Mouse (Mus musculus) erythroblast, embryonic 14.5 days (primary cell): ENCODE data around the gene Nxnl1. TPM values are rescaled to one million over a fixed set of nuclear protein-coding genes. Genes with fewer than 3 reads are reported as not detected.

Experiments
- H3K27me3 ChIP-seq: 2 replicates; pipeline ENCODE4 v1.6.1; 2012; ENCODE audit warnings: inconsistent platforms; ENCODE audit not compliant: control insufficient read depth
- H3K36me3 ChIP-seq: 2 replicates; pipeline ENCODE4 v1.6.1; 2012; ENCODE audit warnings: mild to moderate bottlenecking, inconsistent platforms; ENCODE audit not compliant: control insufficient read depth
- H3K4me1 ChIP-seq: 2 replicates; pipeline ENCODE4 v1.6.1; 2012; ENCODE audit warnings: inconsistent platforms; ENCODE audit not compliant: control insufficient read depth
- H3K4me3 ChIP-seq: replicated peaks from 2 replicates; pipeline ENCODE3; 2012; ENCODE audit warnings: moderate library complexity, mild to moderate bottlenecking, inconsistent platforms
- H3K9me3 ChIP-seq: 2 replicates; pipeline ENCODE4 v1.6.1; 2012; ENCODE audit warnings: low read length, inconsistent platforms, mixed read lengths; ENCODE audit not compliant: control insufficient read depth
- GATA1 ChIP-seq: IDR thresholded peaks from 2 replicates; pipeline ENCODE4 v1.6.1; 2012; ENCODE audit warnings: low read length, inconsistent platforms, mixed read lengths
- TAL1 ChIP-seq: IDR thresholded peaks from 3 replicates; pipeline ENCODE4 v1.6.1; 2012; ENCODE audit warnings: low read length, inconsistent platforms, mixed read lengths
- polyA plus RNA-seq: library from polyadenylated mRNA; stranded (reverse); fragments of >175 nt; gene quantifications from 2 replicates; pipeline ENCODE4 v1.2.3, GENCODE M21; 2012

Nxnl1 gene
- polyA plus RNA-seq, 1 experiment: not detected

GRCm38 (mm10) chr8:71560765-71561164, 5.6 kb downstream of the Nxnl1 start:
- H3K36me3 ChIP-seq: no peaks in the 10 kb centered on the region
- H3K4me3 ChIP-seq: no peak overlapping the region
- H3K9me3 ChIP-seq: peaks cover 5% of the 10 kb centered on the region
- no peak for TF ChIP-seq TAL1
- no peak for TF ChIP-seq GATA1
- H3K27me3 ChIP-seq: peaks cover 63% of the 10 kb centered on the region
- H3K4me1 ChIP-seq: peaks cover 28% of the 10 kb centered on the region

DNA sequence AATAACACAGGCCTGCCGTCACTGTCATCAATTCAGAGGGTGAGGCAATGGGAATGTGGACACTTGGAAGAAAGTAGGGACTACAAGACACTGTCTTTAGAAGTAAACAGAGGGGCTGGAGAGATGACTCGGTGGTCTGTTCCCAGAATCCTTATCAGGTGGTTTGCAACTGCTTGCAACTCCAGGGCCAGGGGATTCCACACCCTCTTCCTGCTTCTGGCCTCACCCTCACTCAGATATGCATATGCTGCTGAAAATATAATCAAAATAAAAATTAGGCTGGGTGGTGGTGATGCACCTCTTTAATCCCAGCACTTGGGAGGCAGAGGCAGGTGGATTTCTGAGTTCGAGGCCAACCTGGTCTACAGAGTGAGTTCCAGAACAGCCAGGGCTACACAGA, 6.3 kb downstream of the Nxnl1 start:
- Histone ChIP-seq H3K9me3 (peaks cover 5% of the 10 kb centered on the region), H3K4me1 (peaks cover 30% of the 10 kb centered on the region), H3K4me3 (no peak overlapping the region), H3K27me3 (peaks cover 63% of the 10 kb centered on the region), H3K36me3 (no peaks in the 10 kb centered on the region)
- no peak for TF ChIP-seq GATA1
- no peak for TF ChIP-seq TAL1

DNA sequence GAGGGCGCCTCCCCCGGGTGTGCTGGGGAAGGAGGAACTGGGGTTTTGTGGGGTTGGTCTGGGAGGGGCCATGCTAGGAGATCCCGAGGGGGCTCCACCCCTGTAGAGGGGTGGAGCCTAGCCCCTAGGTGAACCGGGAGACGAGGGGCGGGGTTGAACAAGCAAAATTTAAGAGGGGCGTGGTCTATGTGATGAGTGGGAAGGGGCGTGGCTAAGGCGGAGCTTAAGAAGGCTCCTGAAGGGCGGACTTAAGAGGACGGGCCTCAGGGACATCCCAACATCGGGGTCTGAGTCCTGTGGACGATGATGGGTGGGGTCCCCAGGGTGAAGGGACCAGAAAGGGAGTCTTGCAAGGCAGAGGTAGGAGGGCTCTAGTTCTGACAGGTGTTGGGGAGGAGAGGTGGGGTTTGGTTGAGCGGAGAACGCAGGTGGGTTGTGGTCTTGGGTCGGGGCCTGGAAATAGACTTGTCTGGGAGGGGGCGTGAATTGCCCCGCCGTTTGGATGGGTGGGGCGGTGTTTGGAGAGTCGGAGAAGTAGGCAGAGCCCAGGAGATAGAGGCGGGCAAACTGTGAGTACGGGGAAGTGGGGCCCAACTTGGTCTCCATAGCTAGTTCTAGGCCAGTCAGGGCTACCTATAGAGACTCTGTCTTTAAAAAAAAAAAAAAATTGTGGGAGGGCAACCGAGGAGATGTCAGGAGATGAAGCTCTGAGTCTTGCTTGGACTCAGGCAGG, 7.3 kb downstream of the Nxnl1 start:
- TF ChIP-seq TAL1 (no peak), GATA1 (no peak)
- peak overlapping the region; percentile 51 for H3K4me3 ChIP-seq
- H3K27me3 ChIP-seq: peaks cover 58% of the 10 kb centered on the region
- peaks cover 3% of the 10 kb centered on the region for H3K9me3 ChIP-seq
- peaks cover 39% of the 10 kb centered on the region for H3K4me1 ChIP-seq
- H3K36me3 ChIP-seq: no peaks in the 10 kb centered on the region

GRCm38 (mm10) chr8:71558071-71558957, 8.1 kb downstream of the Nxnl1 start, which contains the start of gene Tmem221:
Gene Tmem221, minus strand, starts transcription at chr8:71558871.
- no peaks in the 10 kb centered on the region for H3K36me3 ChIP-seq
- H3K9me3 ChIP-seq: no peaks in the 10 kb centered on the region
- peaks cover 43% of the 10 kb centered on the region for H3K4me1 ChIP-seq
- peak within 1 kb of the TSS; percentile 51 for H3K4me3 ChIP-seq
- peaks cover 54% of the 10 kb centered on the region for H3K27me3 ChIP-seq
- no peak for TF ChIP-seq GATA1
- no peak for TF ChIP-seq TAL1

GRCm38 (mm10) chr8:71554644-71555043, 11.8 kb downstream of the Nxnl1 start:
- Histone ChIP-seq H3K27me3 (peaks cover 32% of the 10 kb centered on the region), H3K36me3 (no peaks in the 10 kb centered on the region), H3K9me3 (no peaks in the 10 kb centered on the region), H3K4me1 (peaks cover 32% of the 10 kb centered on the region), H3K4me3 (no peak overlapping the region)
- TF ChIP-seq TAL1: no peak
- no peak for TF ChIP-seq GATA1

DNA sequence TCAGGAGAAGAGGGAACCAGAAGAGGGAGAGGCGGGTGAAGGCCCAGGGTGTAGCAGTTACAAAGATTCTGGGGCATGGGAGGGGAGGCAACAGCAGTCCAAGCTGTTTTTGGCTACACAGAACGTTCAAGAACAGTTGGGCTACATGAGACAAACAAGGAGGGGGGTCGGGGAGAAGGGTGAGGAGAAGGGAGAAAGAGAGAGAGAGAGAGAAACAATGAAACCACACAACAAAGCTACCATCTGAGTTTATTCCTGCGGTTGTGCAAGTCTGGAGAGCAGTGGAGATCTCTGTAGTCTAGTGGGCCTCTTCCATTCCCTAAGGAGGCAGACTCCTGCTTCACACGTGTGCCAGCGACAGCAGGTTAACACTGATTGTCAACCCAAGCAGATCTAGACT, 12.4 kb downstream of the Nxnl1 start:
- H3K36me3 ChIP-seq: no peaks in the 10 kb centered on the region
- H3K4me3 ChIP-seq: no peak overlapping the region
- TF ChIP-seq GATA1 (no peak), TAL1 (no peak)
- peaks cover 25% of the 10 kb centered on the region for H3K27me3 ChIP-seq
- H3K4me1 ChIP-seq: peaks cover 27% of the 10 kb centered on the region
- H3K9me3 ChIP-seq: no peaks in the 10 kb centered on the region

DNA sequence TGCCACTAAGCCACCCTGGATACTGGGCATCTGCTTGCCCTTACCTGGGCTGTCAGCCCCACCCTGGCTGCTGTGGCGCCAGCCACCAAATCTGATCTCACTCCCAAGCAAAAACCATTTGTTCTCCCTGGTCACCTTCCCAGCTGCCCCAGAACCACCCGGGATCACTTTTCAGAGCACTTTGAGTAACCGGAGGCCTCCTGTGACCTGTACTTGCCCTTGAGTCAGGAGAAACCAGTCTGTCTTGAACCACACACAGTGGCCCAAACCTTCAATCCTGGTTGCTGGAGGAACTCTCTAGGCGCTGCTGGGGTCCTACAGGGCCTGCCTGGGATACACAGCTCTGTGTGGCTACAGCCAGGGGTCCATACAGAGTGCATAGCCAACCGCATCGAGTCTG, 13.6 kb downstream of the Nxnl1 start:
- TF ChIP-seq TAL1 (no peak), GATA1 (no peak)
- peaks cover 13% of the 10 kb centered on the region for H3K27me3 ChIP-seq
- peaks cover 4% of the 10 kb centered on the region; the same call in 1 of the 2 replicates for H3K36me3 ChIP-seq
- H3K9me3 ChIP-seq: no peaks in the 10 kb centered on the region
- H3K4me1 ChIP-seq: peaks cover 15% of the 10 kb centered on the region
- no peak overlapping the region for H3K4me3 ChIP-seq

DNA sequence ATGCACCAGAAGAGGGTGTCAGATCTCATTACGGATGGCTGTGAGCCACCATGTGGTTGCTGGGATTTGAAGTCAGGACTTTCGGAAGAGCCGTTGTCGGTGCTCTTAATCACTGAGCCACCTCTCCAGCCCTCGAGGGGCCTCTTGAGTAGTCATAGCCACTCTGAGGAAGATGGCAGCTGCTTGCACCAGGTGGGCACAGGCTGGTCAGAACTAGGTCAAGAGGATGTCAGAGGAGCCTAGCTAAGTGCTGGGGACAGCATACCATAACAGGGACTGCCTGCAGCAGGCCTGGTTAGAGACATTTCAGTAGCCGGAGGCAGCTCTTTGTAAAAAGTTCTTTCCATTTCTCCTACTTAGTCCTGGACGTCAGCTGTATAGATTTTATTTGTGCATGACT, 15.6 kb downstream of the Nxnl1 start:
- Histone ChIP-seq H3K4me1 (peaks cover 15% of the 10 kb centered on the region), H3K36me3 (peaks cover 15% of the 10 kb centered on the region; the same call in 1 of the 2 replicates), H3K27me3 (no peaks in the 10 kb centered on the region), H3K4me3 (no peak overlapping the region), H3K9me3 (no peaks in the 10 kb centered on the region)
- TF ChIP-seq GATA1 (no peak), TAL1 (no peak)

- Histone ChIP-seq H3K4me3 (no peak overlapping the region), H3K27me3 (no peaks in the 10 kb centered on the region), H3K9me3 (no peaks in the 10 kb centered on the region), H3K4me1 (peaks cover 16% of the 10 kb centered on the region), H3K36me3 (peaks cover 22% of the 10 kb centered on the region; the same call in 1 of the 2 replicates)
- TF ChIP-seq TAL1 (no peak), GATA1 (no peak)
Measured at GRCm38 (mm10) chr8:71547590-71547989, 18.8 kb downstream of the Nxnl1 start.
